In genomic region chr1:192856411-192856810, GRCm38 (mm10) we compare ENCODE assay signal across 8 mouse cellular contexts. TPM values are rescaled to one million over a fixed set of nuclear protein-coding genes. Genes with fewer than 3 reads are reported as not detected.
DNase-seq lines count a peak whose midpoint lies in the region; ATAC-seq and TF ChIP-seq lines count a peak whose summit lies in the region.

No protein-coding gene starts in this region.

- H3K36me3 ChIP-seq in heart, embryonic 11.5 days (ENCODE audit: control insufficient read depth, insufficient read depth, low read length), result no peaks in the 10 kb centered on the region
- no peaks in the 10 kb centered on the region for H3K36me3 ChIP-seq in E14TG2a.4 (ENCODE audit: insufficient read depth, low read length)
- no peaks in the 10 kb centered on the region for H3K36me3 ChIP-seq in forebrain, embryonic 16.5 days (ENCODE audit: control insufficient read depth, insufficient read depth)
- no peaks in the 10 kb centered on the region for H3K36me3 ChIP-seq in midbrain, embryonic 15.5 days (replicated peaks)
- H3K36me3 ChIP-seq in liver, embryonic 11.5 days (ENCODE audit: control insufficient read depth, insufficient read depth, low read length), result no peaks in the 10 kb centered on the region

- no peak overlapping the region for H3K9ac ChIP-seq in heart, embryonic 11.5 days (ENCODE audit: low read depth, low read length)
- no peak overlapping the region for H3K9ac ChIP-seq in forebrain, embryonic 16.5 days (replicated peaks; ENCODE audit: low read depth, low read length)
- no peak overlapping the region for H3K9ac ChIP-seq in midbrain, embryonic 15.5 days
- no peak overlapping the region for H3K9ac ChIP-seq in liver, embryonic 11.5 days (ENCODE audit: low read depth, low read length)

- intact Hi-C loops in heart, postnatal 10 days (cut with DNase I), result no loop called here

- H3K9me3 ChIP-seq in heart, embryonic 11.5 days (replicated peaks; ENCODE audit: control insufficient read depth, low read length), result no peaks in the 10 kb centered on the region
- no peaks in the 10 kb centered on the region for H3K9me3 ChIP-seq in E14TG2a.4 (ENCODE audit: low read length)
- H3K9me3 ChIP-seq in forebrain, embryonic 16.5 days (ENCODE audit: control insufficient read depth, low read length), result no peaks in the 10 kb centered on the region
- H3K9me3 ChIP-seq in midbrain, embryonic 15.5 days, result no peaks in the 10 kb centered on the region
- no peaks in the 10 kb centered on the region for H3K9me3 ChIP-seq in liver, embryonic 11.5 days (ENCODE audit: control insufficient read depth, low read length)

- H3K4me2 ChIP-seq in heart, embryonic 11.5 days, result peak overlapping the region; percentile 95
- no peak overlapping the region for H3K4me2 ChIP-seq in forebrain, embryonic 16.5 days (ENCODE audit: low read length)
- H3K4me2 ChIP-seq in midbrain, embryonic 15.5 days, result peak overlapping the region; percentile 89; the same call in 1 of the 2 replicates
- H3K4me2 ChIP-seq in liver, embryonic 11.5 days, result no peak overlapping the region

- ATAC-seq in heart, embryonic 11.5 days (replicated peaks; ENCODE audit: insufficient number of reproducible peaks, low FRiP score, low TSS enrichment), result no peak
- 0 out of 2 replicates have a peak, but pooled peaks have one; percentile 13 for ATAC-seq in forebrain, embryonic 16.5 days
- ATAC-seq in midbrain, embryonic 15.5 days (replicated peaks), result no peak
- ATAC-seq in liver, embryonic 11.5 days (replicated peaks; ENCODE audit: low FRiP score), result no peak

- no peak for DNase-seq in heart, postnatal 10 days
- DNase-seq in thymus, postnatal 36 days, result peak; percentile 52 to 68
- DNase-seq in liver, embryonic 11.5 days (ENCODE audit: low spot score), result no peak
- no peak for DNase-seq in urinary bladder, adult 2 months (ENCODE audit: low spot score)

- 16% methylated on average over 10 of the region's 10 CpGs for WGBS in heart, embryonic 11.5 days (ENCODE audit: insufficient replicate concordance)
- 14% methylated on average over 10 of the region's 10 CpGs for WGBS in forebrain, embryonic 16.5 days
- WGBS in midbrain, embryonic 15.5 days, result 11% methylated on average over 10 of the region's 10 CpGs
- 14% methylated on average over 10 of the region's 10 CpGs for WGBS in liver, embryonic 11.5 days

- no peak for TF ChIP-seq CTCF in E14TG2a.4 (conservative IDR thresholded peaks at IDR 0.05; ENCODE audit: low read length)

- H3K4me1 ChIP-seq in heart, embryonic 11.5 days (ENCODE audit: control insufficient read depth, insufficient read depth, low read length), result peaks cover 8% of the 10 kb centered on the region
- H3K4me1 ChIP-seq in E14TG2a.4 (replicated peaks; ENCODE audit: low read depth, low read length), result peaks cover 33% of the 10 kb centered on the region
- H3K4me1 ChIP-seq in forebrain, embryonic 16.5 days (replicated peaks; ENCODE audit: control insufficient read depth, insufficient read depth, low read length), result peaks cover 44% of the 10 kb centered on the region
- H3K4me1 ChIP-seq in midbrain, embryonic 15.5 days, result peaks cover 41% of the 10 kb centered on the region
- H3K4me1 ChIP-seq in liver, embryonic 11.5 days (replicated peaks; ENCODE audit: control insufficient read depth, insufficient read depth, low read length), result no peaks in the 10 kb centered on the region; the same call in 1 of the 2 replicates

- H3K27me3 ChIP-seq in heart, embryonic 11.5 days (ENCODE audit: control insufficient read depth, insufficient read depth, low read length), result peaks cover 22% of the 10 kb centered on the region
- H3K27me3 ChIP-seq in E14TG2a.4 (ENCODE audit: insufficient read depth, low read length), result peaks cover 75% of the 10 kb centered on the region
- H3K27me3 ChIP-seq in forebrain, embryonic 16.5 days (replicated peaks; ENCODE audit: control insufficient read depth, insufficient read depth, low read length), result no peaks in the 10 kb centered on the region
- no peaks in the 10 kb centered on the region for H3K27me3 ChIP-seq in midbrain, embryonic 15.5 days (replicated peaks)
- H3K27me3 ChIP-seq in liver, embryonic 11.5 days (replicated peaks; ENCODE audit: control insufficient read depth, insufficient read depth, low read length), result peaks cover 73% of the 10 kb centered on the region

- H3K27ac ChIP-seq in heart, embryonic 11.5 days (ENCODE audit: low read depth, low read length), result no peak overlapping the region
- 0 out of 2 replicates have a peak overlapping the region, but pooled peaks have one; percentile 39 for H3K27ac ChIP-seq in forebrain, embryonic 16.5 days (ENCODE audit: low read length)
- H3K27ac ChIP-seq in midbrain, embryonic 15.5 days, result peak overlapping the region; percentile 97; the same call in 1 of the 2 replicates
- no peak overlapping the region for H3K27ac ChIP-seq in liver, embryonic 11.5 days (ENCODE audit: low read depth, low read length)

- H3K4me3 ChIP-seq in heart, embryonic 11.5 days (ENCODE audit: low read depth, low read length), result no peak overlapping the region
- 0 out of 2 replicates have a peak overlapping the region, but pooled peaks have one; percentile 86 for H3K4me3 ChIP-seq in E14TG2a.4 (replicated peaks; ENCODE audit: low read length)
- no peak overlapping the region for H3K4me3 ChIP-seq in forebrain, embryonic 16.5 days (replicated peaks; ENCODE audit: low read length)
- H3K4me3 ChIP-seq in midbrain, embryonic 15.5 days, result peak overlapping the region; percentile 78; the same call in 1 of the 2 replicates
- no peak overlapping the region for H3K4me3 ChIP-seq in liver, embryonic 11.5 days (ENCODE audit: low read depth, low read length)

RNA-seq across cellular contexts. Expression of gene Sertad4, which starts 0.9 kb away (rescaled TPM):
- 8.9 and 10.2 TPM in 2 replicates for polyA plus RNA-seq in heart, embryonic 11.5 days (2014; fragmentation: Nextera tagmentation; extraction: Ambion mirVana)
- total RNA-seq in heart, postnatal 10 days (2021), result 10 to 100 TPM; 11.5 to 13.2 TPM
- 38.1 and 41.9 TPM in 2 replicates for polyA plus RNA-seq in forebrain, embryonic 16.5 days (2015; fragmentation: Nextera tagmentation; extraction: Ambion mirVana)
- 30.4 and 30.7 TPM in 2 replicates for polyA plus RNA-seq in midbrain, embryonic 15.5 days (2015; fragmentation: Nextera tagmentation; extraction: Ambion mirVana)
- polyA plus RNA-seq in liver, embryonic 11.5 days (2014; fragmentation: Nextera tagmentation; extraction: Ambion mirVana), result 3.9 and 4.0 TPM in 2 replicates
- polyA plus RNA-seq in urinary bladder, adult 2 months (2012; rRNA removed), result 13.2 and 13.8 TPM in 2 replicates

Comparison
In these comparisons a context has a peak if more than half of its experiments do, and no peak if none do; other contexts are left out.
1. H3K27ac ChIP-seq: peak in forebrain, embryonic 16.5 days (single experiment) and midbrain, embryonic 15.5 days (single experiment); none in heart, embryonic 11.5 days (single experiment) and liver, embryonic 11.5 days (single experiment).
2. H3K4me2 ChIP-seq: peak in heart, embryonic 11.5 days (single experiment) and midbrain, embryonic 15.5 days (single experiment); none in forebrain, embryonic 16.5 days (single experiment) and liver, embryonic 11.5 days (single experiment).
3. H3K4me3 ChIP-seq: peak in E14TG2a.4 (single experiment) and midbrain, embryonic 15.5 days (single experiment); none in heart, embryonic 11.5 days (single experiment), forebrain, embryonic 16.5 days (single experiment) and liver, embryonic 11.5 days (single experiment).
4. DNase-seq: peak in thymus, postnatal 36 days (2 of 2); none in heart, postnatal 10 days (0 of 2), liver, embryonic 11.5 days (single experiment) and urinary bladder, adult 2 months (single experiment).